Mouse (Mus musculus) kidney, postnatal 0 days (tissue): ENCODE data around the gene Samd4. TPM values are rescaled to one million over a fixed set of nuclear protein-coding genes. Genes with fewer than 3 reads are reported as not detected.

Experiments
- ATAC-seq: fragments of 200-750 bp; cut with Nextera tagmentation; replicated peaks from 2 replicates; pipeline ENCODE4 v1.8.0; 2017; ENCODE audit warnings: low read depth, moderate number of reproducible peaks, moderate TSS enrichment, moderate library complexity; ENCODE audit not compliant: low FRiP score
- DNase-seq: peaks from one replicate; pipeline ENCODE4 v3.0.0-alpha.2; 2016; ENCODE audit warnings: low spot score
- H3K27ac ChIP-seq: fragments of 300-500 bp; sonication (generic); 2 replicates; pipeline ENCODE4 v1.5.1; 2014; ENCODE audit warnings: mild to moderate bottlenecking
- H3K27me3 ChIP-seq: fragments of 300-500 bp; sonication (generic); 2 replicates; pipeline ENCODE4 v1.6.1; 2014; ENCODE audit warnings: low read length, mixed read lengths; ENCODE audit not compliant: insufficient read depth
- H3K36me3 ChIP-seq: fragments of 300-500 bp; sonication (generic); 2 replicates; pipeline ENCODE4 v1.6.1; 2014; ENCODE audit warnings: low read length, mixed read lengths; ENCODE audit not compliant: insufficient read depth
- H3K4me1 ChIP-seq: fragments of 300-500 bp; sonication (generic); replicated peaks from 2 replicates; pipeline ENCODE4 v1.6.1; 2014; ENCODE audit warnings: antibody characterized with exemption, low read length, mixed read lengths; ENCODE audit not compliant: insufficient read depth
- H3K4me2 ChIP-seq: fragments of 300-500 bp; sonication (generic); 2 replicates; pipeline ENCODE4 v1.6.1; 2014; ENCODE audit warnings: mild to moderate bottlenecking, low read length, moderate library complexity, mixed read lengths
- H3K4me3 ChIP-seq: fragments of 300-500 bp; sonication (generic); replicated peaks from 2 replicates; pipeline ENCODE4 v1.5.1; 2014; ENCODE audit warnings: low read depth, low read length
- H3K9ac ChIP-seq: fragments of 300-500 bp; sonication (generic); 2 replicates; pipeline ENCODE4 v1.6.1; 2014; ENCODE audit warnings: low read depth, low read length
- H3K9me3 ChIP-seq: fragments of 300-500 bp; sonication (generic); replicated peaks from 2 replicates; pipeline ENCODE4 v1.6.1; 2016; ENCODE audit warnings: low read length, inconsistent platforms, mixed read lengths
- CTCF ChIP-seq: IDR thresholded peaks from 2 replicates; pipeline ENCODE4 v1.5.1; 2016; ENCODE audit warnings: antibody characterized with exemption, low read depth, mild to moderate bottlenecking, moderate library complexity
- WGBS: fragments of 180-500 bp; shearing (Covaris S2); extraction: QIAGEN DNeasy Blood & Tissue Kit; methylation state at CpG from one replicate; pipeline ENCODE4 v1.1.7; 2014; 5-methylcytosine and 5-hydroxymethylcytosine counted together
- polyA plus RNA-seq: library from polyadenylated mRNA; unstranded; fragments of >200 nt; fragmentation: Nextera tagmentation; extraction: Ambion mirVana; gene quantifications from 2 replicates; pipeline ENCODE4 v1.2.1, GENCODE M21; 2015

The Samd4 gene
- polyA plus RNA-seq, 1 experiment from 2014 or later, result 4.4 TPM

GRCm38 (mm10) chr14:46966206-46966605 lies 83.6 kb downstream of the Samd4 start:
- Histone ChIP-seq H3K9me3 (no peaks in the 10 kb centered on the region), H3K27me3 (no peaks in the 10 kb centered on the region), H3K4me2 (peak overlapping the region; percentile 11; the same call in 1 of the 2 replicates), H3K9ac (no peak overlapping the region), H3K4me1 (peaks cover 3% of the 10 kb centered on the region; the same call in 1 of the 2 replicates), H3K36me3 (no peaks in the 10 kb centered on the region), H3K4me3 (no peak overlapping the region), H3K27ac (0 out of 2 replicates have a peak overlapping the region, but pooled peaks have one; percentile 40)
- ATAC-seq (0 out of 2 replicates have a peak, but pooled peaks have one; percentile 41), DNase-seq (peak; percentile 86)
- peak; percentile 22; the same call in 1 of the 2 replicates for TF ChIP-seq CTCF
- WGBS, result 39% methylated on average over 10 of the region's 10 CpGs

GRCm38 (mm10) chr14:46968046-46968445 lies 85.4 kb downstream of the Samd4 start:
- WGBS, result 61% methylated on average over 11 of the region's 11 CpGs
- H3K27me3 ChIP-seq, result no peaks in the 10 kb centered on the region
- DNase-seq, result no peak

GRCm38 (mm10) chr14:46970673-46971072 lies 88.0 kb downstream of the Samd4 start:
- no peak overlapping the region for H3K4me2 ChIP-seq
- WGBS, result 68% methylated on average over 3 of the region's 3 CpGs
- H3K27ac ChIP-seq, result no peak overlapping the region
- H3K9ac ChIP-seq, result no peak overlapping the region
- no peak overlapping the region for H3K4me3 ChIP-seq
- H3K4me1 ChIP-seq, result peaks cover 3% of the 10 kb centered on the region; the same call in 1 of the 2 replicates
- ATAC-seq (no peak), DNase-seq (no peak)
- no peaks in the 10 kb centered on the region for H3K36me3 ChIP-seq
- no peak for TF ChIP-seq CTCF
- no peaks in the 10 kb centered on the region for H3K27me3 ChIP-seq
- no peaks in the 10 kb centered on the region for H3K9me3 ChIP-seq

More at GRCm38 (mm10) chr14:46968046-46968445, 85.4 kb downstream of the Samd4 start:
- Histone ChIP-seq H3K9ac (no peak overlapping the region), H3K36me3 (no peaks in the 10 kb centered on the region), H3K9me3 (no peaks in the 10 kb centered on the region), H3K4me2 (no peak overlapping the region), H3K4me3 (no peak overlapping the region), H3K4me1 (peaks cover 3% of the 10 kb centered on the region; the same call in 1 of the 2 replicates), H3K27ac (no peak overlapping the region)
- no peak for TF ChIP-seq CTCF
- no peak for ATAC-seq

- Histone ChIP-seq H3K27me3 (no peaks in the 10 kb centered on the region), H3K4me2 (no peak overlapping the region), H3K36me3 (no peaks in the 10 kb centered on the region), H3K4me1 (no peaks in the 10 kb centered on the region), H3K27ac (no peak overlapping the region), H3K4me3 (no peak overlapping the region), H3K9me3 (no peaks in the 10 kb centered on the region), H3K9ac (no peak overlapping the region)
- DNase-seq (no peak), ATAC-seq (no peak)
- TF ChIP-seq CTCF, result no peak
- 85% methylated on average over 2 of the region's 2 CpGs for WGBS
These were observed 89.1 kb downstream of the Samd4 start for GRCm38 (mm10) chr14:46971802-46972201.

- Histone ChIP-seq H3K4me1 (no peaks in the 10 kb centered on the region), H3K9me3 (no peaks in the 10 kb centered on the region), H3K27me3 (no peaks in the 10 kb centered on the region), H3K4me3 (no peak overlapping the region), H3K4me2 (no peak overlapping the region), H3K27ac (no peak overlapping the region), H3K36me3 (no peaks in the 10 kb centered on the region), H3K9ac (no peak overlapping the region)
- no peak for ATAC-seq
- no peak for DNase-seq
- WGBS, result 75% methylated on average over 9 of the region's 9 CpGs
- no peak for TF ChIP-seq CTCF
These were observed 92.2 kb downstream of the Samd4 start for GRCm38 (mm10) chr14:46974874-46975273.

- Histone ChIP-seq H3K9ac (no peak overlapping the region), H3K9me3 (no peaks in the 10 kb centered on the region), H3K4me2 (no peak overlapping the region), H3K4me3 (no peak overlapping the region), H3K27me3 (no peaks in the 10 kb centered on the region), H3K4me1 (no peaks in the 10 kb centered on the region), H3K36me3 (no peaks in the 10 kb centered on the region), H3K27ac (no peak overlapping the region)
- TF ChIP-seq CTCF, result no peak
- WGBS, result 57% methylated on average over 4 of the region's 4 CpGs
- no peak for DNase-seq
- ATAC-seq, result no peak
These were observed 93.3 kb downstream of the Samd4 start for GRCm38 (mm10) chr14:46975969-46976368.

- no peak overlapping the region for H3K4me3 ChIP-seq
- WGBS, result 58% methylated on average over 11 of the region's 11 CpGs
- no peak for DNase-seq
- no peak for TF ChIP-seq CTCF
- no peak for ATAC-seq
- H3K9ac ChIP-seq, result no peak overlapping the region
- no peaks in the 10 kb centered on the region for H3K9me3 ChIP-seq
- H3K27me3 ChIP-seq, result no peaks in the 10 kb centered on the region; the same call in 1 of the 2 replicates
- no peak overlapping the region for H3K27ac ChIP-seq
- H3K36me3 ChIP-seq, result no peaks in the 10 kb centered on the region
- H3K4me2 ChIP-seq, result no peak overlapping the region
- no peaks in the 10 kb centered on the region for H3K4me1 ChIP-seq
These were observed 94.1 kb downstream of the Samd4 start for GRCm38 (mm10) chr14:46976712-46977111.
